Mouse (Mus musculus) heart, embryonic 14.5 days (tissue): ENCODE results near the gene Piga. TPM values are rescaled to one million over a fixed set of nuclear protein-coding genes. Genes with fewer than 3 reads are reported as not detected.

Source experiments
- ATAC-seq: fragments of 200-750 bp; cut with Nextera tagmentation; 2 replicates; pipeline ENCODE4 v1.8.0; 2017; ENCODE audit warnings: low read depth, moderate TSS enrichment; ENCODE audit not compliant: insufficient number of reproducible peaks, insufficient read depth, low FRiP score
- H3K27ac ChIP-seq, 2 experiments: fragments of 200-500 bp in 1 of 2; fragments of 300-500 bp in 1 of 2; sonication (generic) in 1 of 2; replicated peaks in 1 of 2; 2 replicates each; pipeline ENCODE4 v1.5.1; 2012 to 2014; ENCODE audit warnings: low read depth in 2 of 2, low read length in 2 of 2, control low read depth in 1 of 2, mild to moderate bottlenecking in 1 of 2, mixed read lengths in 1 of 2; ENCODE audit not compliant: control insufficient read depth in 1 of 2, insufficient read depth in 1 of 2
- H3K27me3 ChIP-seq: fragments of 300-500 bp; sonication (generic); 2 replicates; pipeline ENCODE4 v1.6.1; 2014; ENCODE audit warnings: mild to moderate bottlenecking, low read length, control low read depth; ENCODE audit not compliant: control insufficient read depth, insufficient read depth
- H3K36me3 ChIP-seq: fragments of 300-500 bp; sonication (generic); 2 replicates; pipeline ENCODE4 v1.6.1; 2014; ENCODE audit warnings: mild to moderate bottlenecking, control low read depth, low read length, mixed read lengths; ENCODE audit not compliant: control insufficient read depth, insufficient read depth
- H3K4me1 ChIP-seq, 2 experiments: fragments of 200-500 bp in 1 of 2; fragments of 300-500 bp in 1 of 2; sonication (generic) in 1 of 2; 2 replicates each; pipeline ENCODE4 v1.6.1; 2012 to 2014; ENCODE audit warnings: low read length in 2 of 2, control low read depth in 1 of 2, mixed read lengths in 1 of 2; ENCODE audit not compliant: control insufficient read depth in 2 of 2, insufficient read depth in 2 of 2
- H3K4me2 ChIP-seq: fragments of 300-500 bp; sonication (generic); 2 replicates; pipeline ENCODE4 v1.6.1; 2014; ENCODE audit warnings: mild to moderate bottlenecking, low read length
- H3K4me3 ChIP-seq, 2 experiments: fragments of 200-500 bp in 1 of 2; fragments of 300-500 bp in 1 of 2; sonication (generic) in 1 of 2; 2 replicates each; pipeline ENCODE4 v1.5.1; 2012 to 2014; ENCODE audit warnings: low read length in 2 of 2, mild to moderate bottlenecking in 2 of 2, control low read depth in 1 of 2, low read depth in 1 of 2, moderate library complexity in 1 of 2; ENCODE audit not compliant: control insufficient read depth in 1 of 2, insufficient read depth in 1 of 2
- H3K9ac ChIP-seq: fragments of 300-500 bp; sonication (generic); 2 replicates; pipeline ENCODE4 v1.6.1; 2014; ENCODE audit warnings: mild to moderate bottlenecking, low read length
- H3K9me3 ChIP-seq: fragments of 300-500 bp; sonication (generic); 2 replicates; pipeline ENCODE4 v1.6.1; 2016; ENCODE audit warnings: low read length, control low read depth; ENCODE audit not compliant: control insufficient read depth
- WGBS: fragments of 180-500 bp; shearing (Covaris S2); extraction: QIAGEN DNeasy Blood & Tissue Kit; methylation state at CpG from one replicate; pipeline ENCODE4 v1.1.7; 2014; 5-methylcytosine and 5-hydroxymethylcytosine counted together
- polyA plus RNA-seq: library from polyadenylated mRNA; unstranded; fragments of >200 nt; fragmentation: Nextera tagmentation; extraction: Ambion mirVana; gene quantifications from 2 replicates; pipeline ENCODE4 v1.2.1, GENCODE M21; 2014

Gene Piga
- polyA plus RNA-seq, 1 experiment from 2014 or later = 7.9 TPM

DNA sequence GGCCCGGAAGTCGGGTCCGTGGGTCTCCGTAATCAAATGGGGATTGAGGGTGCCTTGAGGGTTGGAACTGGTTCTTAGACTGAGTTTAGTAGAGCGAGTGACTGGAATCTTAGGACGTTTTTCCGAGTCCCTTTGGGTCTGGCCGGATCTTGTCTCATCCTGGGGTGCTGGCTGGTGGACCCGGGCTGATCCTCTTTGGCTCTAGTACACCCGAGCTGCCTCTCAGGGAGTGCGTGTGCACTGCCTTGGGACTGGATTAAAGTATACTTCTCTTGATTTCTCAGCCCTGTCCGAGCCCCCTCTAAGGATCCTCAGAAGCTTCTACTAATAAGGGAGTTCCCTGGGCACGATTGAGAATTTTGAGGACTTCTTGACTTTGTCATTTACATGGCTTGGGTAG, 368 bp downstream of the Piga start:
- Histone ChIP-seq H3K27me3 (no peaks in the 10 kb centered on the region), H3K4me1 (peaks cover 0 to 6% of the 10 kb centered on the region in 2 experiments; a peak in 1 of 4 replicates), H3K9ac (peak overlapping the region; percentile 76), H3K36me3 (peaks cover 21% of the 10 kb centered on the region), H3K27ac (peak overlapping the region; percentile 66 to 89), H3K9me3 (no peaks in the 10 kb centered on the region), H3K4me2 (peak overlapping the region; percentile 68), H3K4me3 (peak overlapping the region; percentile 50 to 89)
- ATAC-seq = peak; percentile 9; the same call in 1 of the 2 replicates
- 20% methylated on average over 13 of the region's 13 CpGs for WGBS

DNA sequence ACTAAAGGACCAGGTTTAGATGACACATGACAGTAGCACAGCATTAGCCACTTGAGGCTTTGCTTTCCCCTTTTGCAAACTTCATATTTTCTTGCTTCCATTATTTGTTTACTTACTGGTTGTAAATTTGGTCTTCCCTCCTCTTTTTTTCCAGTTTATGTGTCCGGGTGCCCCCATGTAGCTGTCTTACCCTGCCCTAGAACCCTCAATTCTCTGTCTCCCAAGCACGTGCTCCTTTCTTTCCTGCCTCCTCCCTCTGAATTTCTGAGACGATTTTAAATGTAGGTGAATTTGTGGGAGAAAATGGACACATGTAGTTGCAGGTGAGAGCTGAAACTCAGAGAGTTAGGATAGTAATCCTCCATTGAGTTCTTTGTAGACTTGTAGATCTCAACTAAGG, 931 bp downstream of the Piga start:
- Histone ChIP-seq H3K4me1 (peaks cover 0 to 6% of the 10 kb centered on the region in 2 experiments; a peak in 1 of 4 replicates), H3K27ac (no peak overlapping the region)

GRCm38 (mm10) chrX:164424821-164425220, 5.2 kb downstream of the Piga start:
- H3K27me3 ChIP-seq = no peaks in the 10 kb centered on the region
- WGBS = 63% methylated on average over 1 of the region's 1 CpGs
- H3K36me3 ChIP-seq = peaks cover 34% of the 10 kb centered on the region
- H3K9me3 ChIP-seq = no peaks in the 10 kb centered on the region
- H3K9ac ChIP-seq = no peak overlapping the region
- no peak overlapping the region for H3K27ac ChIP-seq
- no peak for ATAC-seq
- peaks cover 0 to 6% of the 10 kb centered on the region in 2 experiments; a peak in 1 of 4 replicates for H3K4me1 ChIP-seq
- H3K4me3 ChIP-seq = no peak overlapping the region
- H3K4me2 ChIP-seq = no peak overlapping the region

More for the DNA sequence above, 931 bp downstream of the Piga start:
- peaks cover 21% of the 10 kb centered on the region for H3K36me3 ChIP-seq
- ATAC-seq = no peak
- peak overlapping the region; percentile 76 for H3K9ac ChIP-seq
- no peaks in the 10 kb centered on the region for H3K9me3 ChIP-seq
- no peaks in the 10 kb centered on the region for H3K27me3 ChIP-seq
- 41% methylated on average over 3 of the region's 3 CpGs for WGBS
- H3K4me2 ChIP-seq = peak overlapping the region; percentile 68
- peak overlapping the region in 1 of 2 experiments; percentile 50; a peak in 2 of 4 replicates for H3K4me3 ChIP-seq

DNA sequence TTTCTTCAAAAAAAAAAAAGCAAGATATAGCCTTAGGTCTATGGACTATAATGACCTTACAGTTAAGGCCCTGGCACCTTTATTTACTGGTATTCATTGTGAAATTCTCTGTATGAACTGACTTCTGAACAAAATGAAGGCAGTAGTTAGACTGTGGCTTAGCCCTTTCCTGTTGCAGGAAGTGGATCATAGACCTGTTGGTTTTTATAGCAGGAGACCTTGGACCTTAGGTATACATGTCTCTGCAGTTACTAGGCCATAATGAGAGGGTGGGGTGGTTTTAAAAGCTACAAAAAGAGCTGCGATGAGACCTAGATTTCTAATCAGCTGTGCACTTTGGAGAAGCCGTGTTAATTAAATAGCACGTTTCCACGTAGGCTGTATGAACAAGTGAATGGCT, 7.7 kb downstream of the Piga start:
- Histone ChIP-seq H3K27me3 (no peaks in the 10 kb centered on the region), H3K36me3 (peaks cover 58% of the 10 kb centered on the region), H3K9ac (no peak overlapping the region), H3K27ac (no peak overlapping the region), H3K4me3 (no peak overlapping the region), H3K4me2 (no peak overlapping the region), H3K4me1 (no peaks in the 10 kb centered on the region), H3K9me3 (no peaks in the 10 kb centered on the region)
- no peak for ATAC-seq
- WGBS = 89% methylated on average over 4 of the region's 4 CpGs

- no peak for ATAC-seq
- WGBS = 81% methylated on average over 2 of the region's 2 CpGs
- Histone ChIP-seq H3K27me3 (no peaks in the 10 kb centered on the region), H3K9ac (no peak overlapping the region), H3K36me3 (peaks cover 53% of the 10 kb centered on the region), H3K4me3 (no peak overlapping the region), H3K4me1 (no peaks in the 10 kb centered on the region), H3K9me3 (no peaks in the 10 kb centered on the region), H3K4me2 (no peak overlapping the region), H3K27ac (no peak overlapping the region)
These were observed 8.6 kb downstream of the Piga start for GRCm38 (mm10) chrX:164428224-164428623.

- Histone ChIP-seq H3K27me3 (no peaks in the 10 kb centered on the region), H3K9ac (no peak overlapping the region), H3K4me1 (no peaks in the 10 kb centered on the region), H3K4me2 (no peak overlapping the region), H3K36me3 (peaks cover 40% of the 10 kb centered on the region), H3K9me3 (no peaks in the 10 kb centered on the region), H3K27ac (no peak overlapping the region), H3K4me3 (no peak overlapping the region)
- ATAC-seq = no peak
- WGBS = 74% methylated on average over 6 of the region's 6 CpGs
These were observed 11.0 kb downstream of the Piga start for GRCm38 (mm10) chrX:164430621-164431020.

DNA sequence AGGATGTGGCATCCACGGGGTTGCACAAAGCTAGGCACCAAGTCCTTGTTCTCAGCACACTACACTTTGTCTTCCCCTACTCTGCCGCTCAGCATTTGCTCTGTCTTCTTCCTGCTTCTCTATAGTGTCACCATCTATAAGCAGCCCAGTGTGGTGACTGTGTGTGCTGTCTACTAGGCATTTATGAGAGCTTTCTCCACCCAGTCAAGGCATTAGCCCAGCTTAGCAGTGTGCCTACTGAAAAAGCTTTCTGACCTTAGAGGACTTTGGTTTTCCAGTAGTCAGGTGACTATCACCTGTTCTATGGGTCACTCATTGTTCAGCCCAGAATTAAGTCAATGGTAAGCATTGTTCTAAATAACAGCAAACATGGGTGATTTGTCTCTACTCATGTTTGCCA, 11.5 kb downstream of the Piga start:
- Histone ChIP-seq H3K4me2 (no peak overlapping the region), H3K4me1 (peaks cover 0 to 2% of the 10 kb centered on the region in 2 experiments; a peak in 1 of 4 replicates), H3K27ac (no peak overlapping the region), H3K9me3 (no peaks in the 10 kb centered on the region), H3K27me3 (no peaks in the 10 kb centered on the region), H3K9ac (no peak overlapping the region), H3K4me3 (no peak overlapping the region), H3K36me3 (peaks cover 36% of the 10 kb centered on the region)
- WGBS = 75% methylated on average over 2 of the region's 2 CpGs
- ATAC-seq = no peak

DNA sequence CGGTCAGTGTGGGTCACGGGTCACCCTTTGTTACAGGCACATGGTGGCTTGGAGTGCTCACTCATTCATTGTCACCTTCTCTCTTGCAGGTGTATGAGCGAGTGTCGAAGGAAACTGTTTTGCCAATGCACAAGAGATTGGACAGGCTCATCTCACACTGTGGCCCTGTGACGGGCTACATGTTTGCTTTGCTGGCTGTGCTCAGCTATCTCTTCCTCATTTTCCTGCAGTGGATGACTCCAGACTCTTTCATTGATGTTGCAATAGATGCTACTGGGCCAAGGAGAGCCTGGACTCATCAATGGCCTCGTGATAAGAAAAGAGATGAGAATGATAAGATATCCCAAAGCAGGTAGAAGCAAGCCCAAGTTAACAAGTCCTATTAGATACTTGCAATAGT, 12.0 kb downstream of the Piga start:
- no peaks in the 10 kb centered on the region for H3K27me3 ChIP-seq
- H3K9me3 ChIP-seq = no peaks in the 10 kb centered on the region
- no peak overlapping the region for H3K9ac ChIP-seq
- 84% methylated on average over 6 of the region's 6 CpGs for WGBS
- H3K36me3 ChIP-seq = peaks cover 36% of the 10 kb centered on the region
- no peak overlapping the region for H3K4me2 ChIP-seq
- H3K27ac ChIP-seq = no peak overlapping the region
- peaks cover 0 to 2% of the 10 kb centered on the region in 2 experiments; a peak in 1 of 4 replicates for H3K4me1 ChIP-seq
- ATAC-seq = no peak
- H3K4me3 ChIP-seq = no peak overlapping the region
